Mouse (Mus musculus) testis, adult 2 months (tissue): Measurements from ENCODE around the gene Neurod1.

Source experiments
- CTCF ChIP-seq: fragments of 200-500 bp; IDR thresholded peaks from 2 replicates; pipeline ENCODE4 v1.5.1; 2012; ENCODE audit warnings: low read depth, mild to moderate bottlenecking, inconsistent platforms, low read length, moderate library complexity; ENCODE audit not compliant: control insufficient read depth, insufficient read depth, insufficient replicate concordance
- POLR2A ChIP-seq: fragments of 200-500 bp; IDR thresholded peaks from 2 replicates; pipeline ENCODE4 v1.6.1; 2012; ENCODE audit warnings: low read depth, mild to moderate bottlenecking, inconsistent platforms, low read length, moderate library complexity; ENCODE audit not compliant: control insufficient read depth

GRCm38 (mm10) chr2:79456575-79457349 is at the start of gene Neurod1, which contains the start of gene Cerkl:
- no peak for TF ChIP-seq CTCF
- TF ChIP-seq POLR2A, result no peak
